In genomic region chr11:4308514-4309450, GRCm38 (mm10) we compare ENCODE assay signal across 8 mouse cellular contexts. TPM values are rescaled to one million over a fixed set of nuclear protein-coding genes. Genes with fewer than 3 reads are reported as not detected.
DNase-seq lines count a peak whose midpoint lies in the region; ATAC-seq lines count a peak whose summit lies in the region.

No protein-coding gene starts in this region.

- peak overlapping the region; percentile 84 for H3K27ac ChIP-seq in embryonic facial prominence, embryonic 12.5 days
- no peak overlapping the region for H3K27ac ChIP-seq in neural tube, embryonic 11.5 days (ENCODE audit: low read depth, low read length)

- peak; percentile 28 for DNase-seq in adrenal gland, postnatal 14 days
- no peak for DNase-seq in adrenal gland, postnatal 36 days
- peak; percentile 86 for DNase-seq in 3134 (ENCODE audit: extremely low read depth, insufficient read length, low spot score)
- peak; percentile 40 for DNase-seq in induced T-regulatory cell, adult 2 months (ENCODE audit: low read depth)
- DNase-seq in neural tube, embryonic 11.5 days (ENCODE audit: low spot score): peak; percentile 46
- DNase-seq in frontal cortex, postnatal 25 days (ENCODE audit: low spot score in 2 of 2): no peak
- no peak for DNase-seq in spleen, postnatal 10 days (ENCODE audit: low spot score in 2 of 2)

- peak overlapping the region; percentile 43 for H3K4me2 ChIP-seq in embryonic facial prominence, embryonic 12.5 days (replicated peaks)
- peak overlapping the region; percentile 14; the same call in 1 of the 2 replicates for H3K4me2 ChIP-seq in neural tube, embryonic 11.5 days (ENCODE audit: low read depth)

- H3K9me3 ChIP-seq in embryonic facial prominence, embryonic 12.5 days: no peaks in the 10 kb centered on the region
- H3K9me3 ChIP-seq in neural tube, embryonic 11.5 days (ENCODE audit: control insufficient read depth, low read length): no peaks in the 10 kb centered on the region

- peak overlapping the region; percentile 24; the same call in 1 of the 2 replicates for H3K9ac ChIP-seq in embryonic facial prominence, embryonic 12.5 days
- H3K9ac ChIP-seq in neural tube, embryonic 11.5 days (ENCODE audit: low read length): 0 out of 2 replicates have a peak overlapping the region, but pooled peaks have one; percentile 15

- WGBS in embryonic facial prominence, embryonic 12.5 days: 14% methylated on average over 25 of the region's 25 CpGs
- WGBS in neural tube, embryonic 11.5 days: 45% methylated on average over 25 of the region's 25 CpGs

- H3K4me3 ChIP-seq in embryonic facial prominence, embryonic 12.5 days: 0 out of 2 replicates have a peak overlapping the region, but pooled peaks have one; percentile 6
- H3K4me3 ChIP-seq in neural tube, embryonic 11.5 days (ENCODE audit: low read depth, low read length): no peak overlapping the region

- H3K4me1 ChIP-seq in embryonic facial prominence, embryonic 12.5 days: peaks cover 22% of the 10 kb centered on the region
- no peaks in the 10 kb centered on the region for H3K4me1 ChIP-seq in neural tube, embryonic 11.5 days (ENCODE audit: control insufficient read depth, insufficient read depth, low read length)

- peak; percentile 81 for ATAC-seq in embryonic facial prominence, embryonic 12.5 days (ENCODE audit: insufficient number of reproducible peaks, insufficient read depth, low FRiP score, low TSS enrichment)
- ATAC-seq in neural tube, embryonic 11.5 days (ENCODE audit: insufficient read depth, low FRiP score, low TSS enrichment): no peak

- no peaks in the 10 kb centered on the region for H3K36me3 ChIP-seq in embryonic facial prominence, embryonic 12.5 days
- H3K36me3 ChIP-seq in neural tube, embryonic 11.5 days (ENCODE audit: control insufficient read depth, insufficient read depth, low read length): no peaks in the 10 kb centered on the region

- peaks cover 11% of the 10 kb centered on the region; the same call in 1 of the 2 replicates for H3K27me3 ChIP-seq in embryonic facial prominence, embryonic 12.5 days
- H3K27me3 ChIP-seq in neural tube, embryonic 11.5 days (ENCODE audit: control insufficient read depth, insufficient read depth, low read length): no peaks in the 10 kb centered on the region

RNA-seq across cellular contexts. Expression of gene Lif, which starts 51.4 kb away (rescaled TPM):
- total RNA-seq in adrenal gland, postnatal 14 days (2021): 0.44 and 0.90 TPM in 2 replicates
- under 1 TPM; 0.10 to 0.56 TPM for total RNA-seq in adrenal gland, postnatal 36 days (2021)
- polyA plus RNA-seq in embryonic facial prominence, embryonic 12.5 days (2016; fragmentation: Nextera tagmentation; extraction: Ambion mirVana): 0.06 and 0.09 TPM in 2 replicates
- polyA plus RNA-seq in neural tube, embryonic 11.5 days (2014; fragmentation: Nextera tagmentation; extraction: Ambion mirVana): not detected in 2 replicates

Comparison
In these comparisons a context has a peak if more than half of its experiments do, and no peak if none do; other contexts are left out.
1. DNase-seq: peak in adrenal gland, postnatal 14 days (single experiment), 3134 (single experiment), induced T-regulatory cell, adult 2 months (single experiment) and neural tube, embryonic 11.5 days (single experiment); none in adrenal gland, postnatal 36 days (0 of 2), frontal cortex, postnatal 25 days (0 of 2) and spleen, postnatal 10 days (0 of 2).